Mouse (Mus musculus): ENCODE data around the gene Dusp16.

DNA sequence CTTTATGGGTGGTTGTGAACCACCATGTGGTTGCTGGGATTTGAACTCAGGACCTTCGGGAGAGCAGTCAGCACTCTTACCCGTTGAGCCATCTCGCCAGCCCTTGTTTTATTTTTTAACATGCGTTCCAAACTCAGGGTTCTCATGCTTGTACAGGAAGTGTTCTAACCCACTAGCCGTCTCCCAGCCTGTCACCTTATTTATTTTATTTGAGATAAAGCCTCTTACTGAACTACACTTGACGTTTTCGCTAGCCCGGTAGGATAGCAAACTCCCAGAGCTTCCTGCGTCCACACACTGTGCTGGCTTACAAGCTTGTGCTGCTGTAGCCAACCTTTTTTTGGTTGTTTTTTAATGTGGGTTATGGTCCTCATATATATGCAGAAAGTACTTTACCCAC is 126.6 kb downstream of the Dusp16 start:
- TF ChIP-seq CTCF (IDR thresholded peaks at IDR 0.05; ENCODE audit: extremely low read depth, insufficient read depth, insufficient read length, insufficient replicate concordance) (no peak), POLR2A (IDR thresholded peaks at IDR 0.05; ENCODE audit: low read depth, low read length) (no peak)

Data from spleen, adult 2 months (tissue).